Mouse (Mus musculus) CH12.LX (cell line): Measurements from ENCODE around the gene Uchl3.

Experiments used
- ELF1 ChIP-seq: IDR thresholded peaks from 2 replicates; pipeline ENCODE4 v1.6.1; 2014; ENCODE audit warnings: low read depth, mild to moderate bottlenecking, inconsistent platforms, low read length, improper control_type of control experiment
- MAFK ChIP-seq: IDR thresholded peaks from 2 replicates; pipeline ENCODE4 v1.6.1; 2011; ENCODE audit warnings: low read length, improper control_type of control experiment; ENCODE audit not compliant: insufficient replicate concordance
- POLR2A ChIP-seq: IDR thresholded peaks from 2 replicates; pipeline ENCODE4 v1.6.1; 2011; ENCODE audit warnings: low read depth, mild to moderate bottlenecking, improper control_type of control experiment, low read length
- POLR2AphosphoS2 ChIP-seq: IDR thresholded peaks from 2 replicates; pipeline ENCODE4 v1.6.1; 2011; ENCODE audit warnings: low read depth, low read length, improper control_type of control experiment
- TBP ChIP-seq: conservative IDR thresholded peaks from 2 replicates; pipeline ENCODE4 v1.6.1; 2011; ENCODE audit warnings: low read depth, low read length, improper control_type of control experiment
- UBTF ChIP-seq: IDR thresholded peaks from 2 replicates; pipeline ENCODE4 v1.6.1; 2012; ENCODE audit warnings: low read depth, mild to moderate bottlenecking, inconsistent platforms, low read length, improper control_type of control experiment, moderate library complexity

DNA sequence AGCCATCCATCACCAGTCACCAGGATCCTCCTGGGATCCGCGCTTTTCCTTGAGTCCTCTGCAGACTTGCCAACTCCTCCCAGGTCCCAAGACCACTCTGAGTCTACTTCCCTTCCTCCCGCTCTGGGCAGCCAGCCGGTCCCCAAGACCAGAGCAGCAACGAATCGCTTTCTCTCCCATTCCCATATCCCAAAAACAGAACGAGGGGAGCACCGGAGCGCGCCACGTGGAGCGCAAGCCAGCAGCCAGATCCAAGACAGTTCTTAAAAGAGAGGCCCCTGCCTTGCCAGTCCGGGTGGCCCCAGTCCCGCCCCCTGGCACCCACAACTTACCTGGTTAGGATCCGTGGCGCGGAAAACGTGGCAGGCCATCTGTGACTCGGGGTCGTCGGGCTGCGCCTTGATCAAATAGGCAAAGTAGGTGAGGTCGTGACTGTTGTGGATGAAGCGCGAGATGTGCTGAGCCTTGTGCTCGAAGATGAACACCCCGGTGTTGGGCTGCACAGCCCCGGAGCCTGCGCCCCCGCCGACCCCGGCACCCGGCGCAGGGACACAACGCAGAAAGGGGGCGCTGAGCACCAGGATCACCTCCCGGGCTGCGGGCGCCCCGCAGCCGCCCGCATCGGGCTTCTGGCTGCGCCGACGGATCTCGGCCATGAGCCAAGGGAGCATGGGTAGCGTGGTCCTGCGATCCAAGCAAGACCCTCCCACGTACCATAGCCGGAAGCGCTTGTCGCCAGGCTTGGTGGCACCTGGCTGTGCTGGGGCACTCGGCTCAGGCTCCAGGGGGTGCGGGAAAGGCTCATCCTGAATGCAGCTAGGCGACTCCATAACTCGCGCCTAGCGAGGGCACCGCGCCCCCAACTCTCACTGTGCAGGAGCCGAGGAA lies 45.9 kb upstream of the Uchl3 start:
- TF ChIP-seq ELF1 = no peak
- no peak for TF ChIP-seq MAFK
- TF ChIP-seq TBP = no peak
- no peak for TF ChIP-seq POLR2A
- no peak for TF ChIP-seq UBTF
- no peak for TF ChIP-seq POLR2AphosphoS2
